Mouse (Mus musculus) lung, postnatal 14 days (tissue): ENCODE data around the gene Olfr1219.

ENCODE experiments used
- DNase-seq: peaks from one replicate; pipeline ENCODE4 v3.0.0; 2021

Gene Olfr1219

GRCm38 (mm10) chr2:89083413-89083812 lies at the start of gene Olfr1219:
Gene Olfr1219, minus strand, starts transcription at chr2:89083513.
- no peak for DNase-seq

GRCm38 (mm10) chr2:89132954-89133353 lies 49.6 kb upstream of the Olfr1219 start, which contains the start of gene Olfr1222:
Gene Olfr1222, minus strand, starts transcription at chr2:89133054.
- DNase-seq: no peak

GRCm38 (mm10) chr2:89117183-89117582 lies 33.9 kb upstream of the Olfr1219 start, which contains the start of gene Olfr1221:
Gene Olfr1221, minus strand, starts transcription at chr2:89117283.
- no peak for DNase-seq

GRCm38 (mm10) chr2:89106735-89107134 lies 23.4 kb upstream of the Olfr1219 start, which contains the start of gene Olfr1220:
Gene Olfr1220, minus strand, starts transcription at chr2:89106835.
- DNase-seq: no peak

GRCm38 (mm10) chr2:89105651-89106050 lies 22.3 kb upstream of the Olfr1219 start:
- DNase-seq: no peak

GRCm38 (mm10) chr2:89093848-89094247 lies 10.5 kb upstream of the Olfr1219 start:
- no peak for DNase-seq

- DNase-seq: no peak
These were observed 1.8 kb downstream of the Olfr1219 start for GRCm38 (mm10) chr2:89081487-89081886.

GRCm38 (mm10) chr2:89061087-89061486 lies 22.2 kb downstream of the Olfr1219 start, which contains the start of gene Olfr1218:
Gene Olfr1218, minus strand, starts transcription at chr2:89061187.
- DNase-seq: no peak

GRCm38 (mm10) chr2:89031965-89032364 lies 51.3 kb downstream of the Olfr1219 start, which contains the start of gene Olfr1217:
Gene Olfr1217, minus strand, starts transcription at chr2:89032065.
- DNase-seq: no peak
